Mouse (Mus musculus): ENCODE measurements around the gene Unc13d. TPM values are rescaled to one million over a fixed set of nuclear protein-coding genes. Genes with fewer than 3 reads are reported as not detected.
"Not testable (repeated sequence)": the region's sequence is repeated elsewhere in the genome, so short reads cannot be mapped to it uniquely, and the experiment has no call there.

Unc13d gene
- total RNA-seq, 2 experiments from 2014 or later, result 0.56 to 1.2 TPM

- intact Hi-C loops (cut with DNase I), result no loop called here
- DNase-seq, result no peak
Measured at GRCm38 (mm10) chr11:116027756-116028155, 50.0 kb downstream of the Unc13d start, which contains the start of gene H3f3b. Gene H3f3b (minus strand): TSS chr11:116027962.

- intact Hi-C loops (cut with DNase I), result no loop called here
- no peak for DNase-seq
Measured at GRCm38 (mm10) chr11:116025056-116025845, 52.5 kb downstream of the Unc13d start.

DNA sequence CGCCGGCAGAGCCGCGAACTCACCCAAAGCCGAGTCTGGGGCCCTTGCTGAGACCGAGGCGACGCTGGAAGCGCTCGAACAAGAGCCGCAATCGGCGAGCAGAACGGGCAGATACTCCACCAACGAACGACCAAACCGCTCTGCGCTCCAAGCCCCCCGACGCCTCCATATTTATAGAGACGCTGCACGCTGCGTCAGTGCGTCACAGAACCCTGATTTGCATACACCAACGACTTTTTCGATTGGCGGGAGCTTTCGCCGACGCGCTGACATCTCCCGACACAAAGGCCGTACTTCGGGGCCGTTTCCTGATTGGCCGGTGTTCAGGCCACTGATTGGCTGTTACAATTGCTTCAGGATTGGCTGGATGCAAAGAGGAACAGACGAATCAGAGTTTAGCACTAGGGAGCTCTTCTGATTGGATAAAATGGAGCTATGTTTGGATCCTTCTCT lies 53.4 kb downstream of the Unc13d start:
- peak; percentile 96 for DNase-seq
- intact Hi-C loops (cut with DNase I), result no loop called here

- peak; percentile 81 for DNase-seq
Measured at GRCm38 (mm10) chr11:116023771-116024355, 53.9 kb downstream of the Unc13d start.

DNA sequence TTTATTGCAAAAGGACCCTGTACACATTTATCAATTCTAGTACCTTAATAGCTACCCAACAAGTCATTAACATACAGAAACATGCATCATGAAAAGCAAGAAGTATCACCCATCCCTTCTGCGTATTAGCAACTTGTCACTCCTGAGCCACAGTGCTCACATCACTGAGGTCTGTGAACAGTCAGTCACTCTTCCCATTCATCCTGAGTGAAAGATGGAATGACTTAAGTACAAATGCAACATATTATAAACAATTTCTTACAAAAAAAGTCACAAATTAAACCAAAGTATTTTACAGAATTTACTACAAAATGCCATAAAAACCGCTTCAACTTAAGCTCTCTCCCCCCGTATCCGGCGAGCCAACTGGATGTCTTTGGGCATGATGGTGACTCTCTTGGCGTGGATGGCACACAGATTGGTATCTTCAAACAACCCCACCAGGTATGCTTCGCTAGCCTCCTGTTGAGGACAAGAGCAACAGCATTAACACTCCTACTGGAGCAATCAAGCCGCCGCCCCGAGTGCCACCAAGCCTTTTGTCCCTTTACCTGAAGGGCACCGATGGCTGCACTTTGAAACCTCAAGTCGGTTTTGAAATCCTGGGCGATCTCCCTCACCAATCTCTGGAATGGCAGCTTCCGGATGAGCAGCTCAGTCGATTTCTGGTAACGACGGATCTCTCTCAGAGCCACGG lies 54.5 kb downstream of the Unc13d start:
- DNase-seq; intact Hi-C loops (cut with DNase I): not testable (repeated sequence)

More at GRCm38 (mm10) chr11:116023771-116024355, 53.9 kb downstream of the Unc13d start:
- intact Hi-C loops (cut with DNase I), result no loop called here

DNA sequence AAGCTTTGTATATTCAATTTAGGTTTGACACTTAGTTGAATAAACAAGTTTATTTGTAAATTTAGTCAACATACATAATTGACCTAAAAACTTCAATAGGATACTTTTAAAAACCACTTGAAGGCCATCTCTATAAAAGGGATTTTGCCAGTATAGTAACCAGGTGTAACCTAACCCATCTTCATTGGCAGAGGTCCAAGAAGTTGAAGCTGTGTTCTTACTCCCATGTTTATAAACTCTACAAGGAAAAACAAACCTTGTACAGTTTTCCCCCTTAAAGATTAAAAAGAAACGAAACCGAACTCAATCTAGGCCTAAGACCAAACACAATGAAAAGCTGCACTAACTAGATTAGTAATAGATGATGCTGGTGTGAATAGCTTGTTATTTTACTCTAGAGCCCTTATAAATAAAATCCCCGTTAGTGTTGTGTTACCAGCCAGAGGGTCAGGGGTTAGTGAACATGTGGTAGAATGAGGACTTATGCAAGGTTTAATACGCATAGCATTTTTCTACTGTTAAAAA lies 55.4 kb downstream of the Unc13d start:
- intact Hi-C loops (cut with DNase I), result no loop called here
- no peak for DNase-seq

- DNase-seq, result no peak
- intact Hi-C loops (cut with DNase I), result no loop called here
Measured at GRCm38 (mm10) chr11:116021328-116022220, 56.2 kb downstream of the Unc13d start.

GRCm38 (mm10) chr11:116020519-116020922 lies 57.2 kb downstream of the Unc13d start:
- intact Hi-C loops (cut with DNase I), result no loop called here
- no peak for DNase-seq

DNA sequence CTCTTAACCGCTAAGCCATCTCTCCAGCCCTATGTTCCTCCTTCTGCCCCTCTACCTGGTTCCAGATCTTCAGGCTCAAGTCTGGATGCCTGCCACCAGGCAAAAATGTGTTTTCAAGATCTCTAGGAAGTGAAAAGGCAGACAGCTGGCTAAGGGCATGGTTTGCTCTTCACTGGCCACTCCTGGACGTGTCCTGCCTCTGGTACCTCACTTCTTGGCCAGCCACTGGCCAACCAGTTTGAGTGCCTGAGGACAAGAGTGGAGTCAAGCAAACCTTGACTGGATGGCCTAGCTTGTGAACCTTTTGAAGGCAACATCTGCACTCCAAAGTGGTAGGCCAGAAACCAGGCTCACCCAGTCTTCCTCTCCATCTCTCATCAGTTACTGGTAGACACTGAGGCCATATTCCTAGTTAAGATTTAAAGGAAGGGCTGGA lies 57.8 kb downstream of the Unc13d start:
- intact Hi-C loops (cut with DNase I), result no loop called here
- no peak for DNase-seq

DNA sequence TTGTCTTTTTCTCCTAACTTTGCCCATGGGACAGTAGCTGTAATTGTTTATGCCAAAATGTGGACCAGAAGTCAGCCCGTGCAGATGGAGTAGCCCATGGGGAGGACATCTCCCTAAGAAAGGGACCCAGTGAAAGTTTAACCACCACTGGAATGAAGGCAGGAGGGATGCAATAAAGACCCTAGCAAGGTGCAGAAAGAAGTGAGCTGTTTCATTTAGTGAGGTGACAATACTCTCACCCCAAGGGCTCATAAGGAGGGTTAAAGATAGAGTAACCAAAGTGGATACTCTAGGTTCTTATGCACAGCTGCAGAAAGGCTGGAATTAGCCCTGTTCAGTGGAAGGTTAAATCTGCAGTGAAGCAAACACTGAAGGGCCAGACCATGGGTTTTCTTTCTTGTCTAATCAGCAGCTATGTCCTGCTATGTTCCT lies 58.4 kb downstream of the Unc13d start:
- no peak for DNase-seq
- intact Hi-C loops (cut with DNase I), result no loop called here

DNA sequence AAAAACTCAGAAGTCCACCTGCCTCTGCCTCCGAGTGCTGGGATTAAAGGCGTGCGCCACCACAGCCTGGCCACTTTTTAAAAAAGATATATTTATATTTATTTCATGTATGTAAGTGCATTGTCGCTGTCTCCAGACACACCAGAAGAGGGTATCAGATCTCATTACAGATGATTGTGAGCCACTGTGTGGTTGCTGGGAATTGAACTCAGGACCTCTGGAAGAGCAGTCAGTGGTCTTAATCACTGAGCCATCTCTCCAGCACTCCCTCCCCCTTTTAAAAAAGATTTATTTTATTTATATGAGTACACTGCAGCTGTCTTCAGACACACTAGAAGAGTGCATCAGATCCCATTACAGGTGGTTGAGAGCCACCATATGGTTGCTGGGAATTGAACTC lies 58.9 kb downstream of the Unc13d start:
- intact Hi-C loops (cut with DNase I); DNase-seq: not testable (repeated sequence)

DNA sequence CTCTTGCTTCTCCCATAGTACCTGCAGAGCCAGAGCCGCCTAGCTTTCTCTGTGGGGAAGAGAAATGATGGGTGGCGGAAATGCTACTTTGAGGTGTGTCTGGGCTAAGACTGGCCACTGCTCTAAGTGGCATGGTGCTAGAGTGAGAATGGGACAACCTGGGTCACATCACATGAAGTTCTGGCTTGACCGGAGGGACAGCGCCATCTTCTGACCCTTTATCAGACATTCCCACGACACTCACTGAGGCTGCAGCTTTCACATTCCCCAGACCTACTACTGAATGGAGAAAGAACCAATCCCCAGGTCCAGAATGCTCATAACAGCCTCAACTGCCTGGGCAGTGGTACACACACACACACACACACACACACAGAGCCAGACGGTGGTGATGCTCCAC lies 59.7 kb downstream of the Unc13d start:
- intact Hi-C loops (cut with DNase I), result no loop called here
- DNase-seq, result peak; percentile 49

- no peak for DNase-seq
- intact Hi-C loops (cut with DNase I), result no loop called here
Measured at GRCm38 (mm10) chr11:116014821-116015220, 62.9 kb downstream of the Unc13d start.

DNA sequence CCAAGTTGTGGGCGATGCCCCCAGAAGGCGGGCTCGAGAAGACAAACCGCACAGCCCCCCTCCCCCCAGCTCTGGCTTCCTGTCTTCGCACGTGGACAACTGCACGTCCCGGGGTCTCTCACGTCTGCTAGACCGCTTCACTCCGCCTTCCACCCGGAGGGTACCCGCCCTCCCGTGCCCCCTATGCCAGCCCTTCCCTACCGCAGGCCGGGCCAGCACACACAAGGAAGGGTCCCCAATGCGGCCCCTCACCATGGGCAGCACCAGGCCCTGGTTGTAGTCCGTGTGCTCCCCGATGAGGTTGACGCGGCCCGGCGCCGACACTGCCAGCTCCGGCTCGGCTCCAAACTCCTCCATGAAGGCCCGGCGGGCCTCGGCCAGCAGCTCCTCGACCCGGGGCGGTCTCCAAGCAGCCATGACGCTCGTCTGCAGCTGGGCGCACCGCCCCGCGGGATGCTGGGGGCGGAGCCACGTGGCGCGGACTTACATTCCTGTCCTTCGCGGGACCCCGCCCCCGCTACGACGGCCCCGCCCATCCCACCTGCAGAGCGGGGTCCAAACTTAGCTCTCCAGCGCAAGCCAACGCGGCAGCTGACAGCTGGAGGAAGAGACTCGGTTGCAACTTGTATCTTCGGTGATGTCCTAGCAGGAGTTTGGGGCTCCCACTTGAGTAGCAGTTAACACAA lies 65.4 kb downstream of the Unc13d start, which contains the start of gene Galk1:
Gene Galk1 (minus strand): TSS at position 458 of the 686 bp plus-strand sequence.
- intact Hi-C loops (cut with DNase I), result no loop called here
- peak; percentile 87 for DNase-seq

Other genes with a start within 250 kb of the Unc13d start
- under 1 TPM in 1 of 2 experiments, not detected in 1; 0.28 TPM for gene Myo15b, start 219.6 kb downstream of the Unc13d start, total RNA-seq (2021)
- gene Smim5, start 178.0 kb downstream of the Unc13d start, total RNA-seq (2021), result not detected
- gene Smim6, start 165.9 kb downstream of the Unc13d start, total RNA-seq (2021), result not detected
- 10 to 100 TPM; 51.3 to 67.4 TPM for gene Sap30bp, start 144.7 kb downstream of the Unc13d start, total RNA-seq (2021)
- 10 to 100 TPM; 20.4 to 22.1 TPM for gene Recql5, start 144.5 kb downstream of the Unc13d start, total RNA-seq (2021)
- 1 to 10 TPM; 3.7 to 4.4 TPM for gene Itgb4, start 103.3 kb downstream of the Unc13d start, total RNA-seq (2021)
- 10 to 100 TPM; 36.2 to 37.9 TPM for gene Galk1, start 65.2 kb downstream of the Unc13d start, total RNA-seq (2021)
- gene H3f3b, start 50.0 kb downstream of the Unc13d start, total RNA-seq (2021), result 100 to 1,000 TPM; 510 to 587 TPM
- 10 to 100 TPM; 38.8 to 42.9 TPM for gene Unk, start 47.6 kb downstream of the Unc13d start, total RNA-seq (2021)
- gene Wbp2, start 9.0 kb upstream of the Unc13d start, total RNA-seq (2021), result 100 to 1,000 TPM; 171 to 176 TPM
- 1 to 10 TPM; 9.2 to 9.3 TPM for gene Trim47, start 49.2 kb upstream of the Unc13d start, total RNA-seq (2021)
- gene Trim65, start 53.2 kb upstream of the Unc13d start, total RNA-seq (2021), result 1 to 10 TPM; 4.9 to 5.2 TPM
- gene Mrpl38, start 60.9 kb upstream of the Unc13d start, total RNA-seq (2021), result 10 to 100 TPM; 52.2 to 54.0 TPM
- gene Fbf1, start 90.2 kb upstream of the Unc13d start, total RNA-seq (2021), result 100 to 1,000 TPM; 126 to 130 TPM
- 10 to 100 TPM; 39.5 to 39.9 TPM for gene Ten1, start 120.9 kb upstream of the Unc13d start, total RNA-seq (2021)
- 10 to 100 TPM; 96.3 to 98.3 TPM for gene Acox1, start 121.1 kb upstream of the Unc13d start, total RNA-seq (2021)
- under 1 TPM; 0.66 to 0.85 TPM for gene Evpl, start 160.1 kb upstream of the Unc13d start, total RNA-seq (2021)
- 10 to 100 TPM; 53.2 to 57.1 TPM for gene Srp68, start 196.3 kb upstream of the Unc13d start, total RNA-seq (2021)
- gene Galr2, start 203.0 kb upstream of the Unc13d start, total RNA-seq (2021), result under 1 TPM; 0.18 to 0.20 TPM
- 100 to 1,000 TPM; 112 to 117 TPM for gene Exoc7, start 229.3 kb upstream of the Unc13d start, total RNA-seq (2021)

All from left cerebral cortex, postnatal 4 days (tissue).